1 mouse cellular context compared by ENCODE assay signal in the genomic region with DNA sequence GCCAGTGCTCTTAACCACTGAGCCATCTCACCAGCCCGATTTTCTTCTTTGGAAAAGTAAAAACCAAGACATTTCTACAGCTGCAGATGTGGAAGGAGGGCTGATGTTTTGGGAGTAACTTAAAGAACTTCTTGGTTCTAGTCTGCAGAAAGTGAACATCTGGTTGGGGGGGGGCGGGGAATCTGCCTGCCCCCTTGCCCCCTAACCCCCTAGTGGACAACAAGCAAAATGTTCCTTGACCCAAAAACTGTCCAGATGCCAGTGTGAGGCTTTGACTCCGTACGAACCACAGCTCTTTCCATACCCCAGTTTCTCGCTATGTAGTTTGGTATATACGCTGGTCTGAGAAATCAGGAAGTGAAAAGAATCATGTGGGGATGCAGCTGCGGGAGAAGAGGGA.
TF ChIP-seq lines count a peak whose summit lies in the region.

No protein-coding gene starts in this region.

TF ChIP-seq in CH12.LX, 34 proteins besides CTCF, POLR2A, EP300 and RAD21 (continued from another document):
- TF ChIP-seq ZC3H11A (IDR thresholded peaks at IDR 0.05; ENCODE audit: low read depth, low read length), result no peak
